Mouse (Mus musculus) heart, postnatal 0 days (tissue): ENCODE data around the gene Plagl2.

ENCODE experiments used
- CTCF ChIP-seq: IDR thresholded peaks from 2 replicates; pipeline ENCODE4 v1.5.1; 2016; ENCODE audit warnings: antibody characterized with exemption, control low read depth, low read depth
- EP300 ChIP-seq: IDR thresholded peaks from 2 replicates; pipeline ENCODE4 v1.6.1; 2016; ENCODE audit warnings: antibody characterized with exemption, low read depth

DNA sequence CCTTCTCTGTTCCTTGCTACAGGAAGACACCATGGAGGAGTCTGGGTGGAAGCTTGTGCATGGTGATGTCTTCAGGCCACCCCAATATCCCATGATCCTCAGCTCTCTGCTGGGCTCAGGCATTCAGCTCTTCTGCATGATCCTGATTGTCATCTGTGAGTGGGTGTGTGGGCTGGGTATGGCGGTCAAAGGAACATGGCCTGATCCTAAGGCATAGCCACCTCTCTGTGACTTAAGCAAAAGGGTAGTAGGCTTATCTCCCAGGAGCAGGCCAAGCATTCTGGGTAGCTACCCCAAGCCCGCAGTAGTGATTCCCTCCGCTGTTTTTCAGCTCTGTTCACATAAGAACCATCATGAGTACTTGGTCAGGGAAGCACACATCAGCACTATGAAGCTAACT lies 47.0 kb downstream of the Plagl2 start:
- no peak for TF ChIP-seq CTCF
- TF ChIP-seq EP300 = no peak
